Mouse (Mus musculus): ENCODE measurements around the gene Tor3a.

Tor3a gene

GRCm38 (mm10) chr1:156639455-156639854, 34.7 kb downstream of the Tor3a start:
- in situ Hi-C loops (cut with MboI; ENCODE audit: low sequenced_read_pairs), result no loop called here

GRCm38 (mm10) chr1:156635148-156635547, 39.0 kb downstream of the Tor3a start:
- in situ Hi-C loops (cut with MboI; ENCODE audit: low sequenced_read_pairs), result no loop called here

GRCm38 (mm10) chr1:156633095-156633494, 41.1 kb downstream of the Tor3a start:
- in situ Hi-C loops (cut with MboI; ENCODE audit: low sequenced_read_pairs), result no loop called here

- in situ Hi-C loops (cut with MboI; ENCODE audit: low sequenced_read_pairs), result no loop called here
These were observed 43.2 kb downstream of the Tor3a start for GRCm38 (mm10) chr1:156630965-156631364.

GRCm38 (mm10) chr1:156629984-156630383, 44.2 kb downstream of the Tor3a start:
- in situ Hi-C loops (cut with MboI; ENCODE audit: low sequenced_read_pairs), result no loop called here

GRCm38 (mm10) chr1:156626729-156627128, 47.4 kb downstream of the Tor3a start:
- in situ Hi-C loops (cut with MboI; ENCODE audit: low sequenced_read_pairs), result no loop called here

- in situ Hi-C loops (cut with MboI; ENCODE audit: low sequenced_read_pairs), result no loop called here
These were observed 49.9 kb downstream of the Tor3a start for GRCm38 (mm10) chr1:156624231-156624630.

- in situ Hi-C loops (cut with MboI; ENCODE audit: low sequenced_read_pairs), result no loop called here
These were observed 53.2 kb downstream of the Tor3a start for GRCm38 (mm10) chr1:156620951-156621350.

GRCm38 (mm10) chr1:156620292-156620909, 53.8 kb downstream of the Tor3a start:
- in situ Hi-C loops (cut with MboI; ENCODE audit: low sequenced_read_pairs), result no loop called here

- in situ Hi-C loops (cut with MboI; ENCODE audit: low sequenced_read_pairs), result no loop called here
These were observed 56.3 kb downstream of the Tor3a start for GRCm38 (mm10) chr1:156617811-156618210.

GRCm38 (mm10) chr1:156616989-156617598, 57.1 kb downstream of the Tor3a start:
- in situ Hi-C loops (cut with MboI; ENCODE audit: low sequenced_read_pairs), result no loop called here

- in situ Hi-C loops (cut with MboI; ENCODE audit: low sequenced_read_pairs), result no loop called here
These were observed 58.6 kb downstream of the Tor3a start for GRCm38 (mm10) chr1:156615381-156616133.

GRCm38 (mm10) chr1:156614710-156615109, 59.4 kb downstream of the Tor3a start:
- in situ Hi-C loops (cut with MboI; ENCODE audit: low sequenced_read_pairs), result no loop called here

- in situ Hi-C loops (cut with MboI; ENCODE audit: low sequenced_read_pairs), result no loop called here
These were observed 60.2 kb downstream of the Tor3a start for GRCm38 (mm10) chr1:156613855-156614530.

GRCm38 (mm10) chr1:156610257-156610656, 63.9 kb downstream of the Tor3a start:
- in situ Hi-C loops (cut with MboI; ENCODE audit: low sequenced_read_pairs), result no loop called here

GRCm38 (mm10) chr1:156608496-156608895, 65.7 kb downstream of the Tor3a start:
- in situ Hi-C loops (cut with MboI; ENCODE audit: low sequenced_read_pairs), result no loop called here

GRCm38 (mm10) chr1:156605940-156606339, 68.2 kb downstream of the Tor3a start:
- in situ Hi-C loops (cut with MboI; ENCODE audit: low sequenced_read_pairs), result no loop called here

GRCm38 (mm10) chr1:156605094-156605866, 68.9 kb downstream of the Tor3a start:
- in situ Hi-C loops (cut with MboI; ENCODE audit: low sequenced_read_pairs), result no loop called here
